Mouse (Mus musculus): ENCODE results near the gene Cdh24. TPM values are rescaled to one million over a fixed set of nuclear protein-coding genes. Genes with fewer than 3 reads are reported as not detected.

The Cdh24 gene
- polyA plus RNA-seq, 1 experiment, result 73.5 TPM

DNA sequence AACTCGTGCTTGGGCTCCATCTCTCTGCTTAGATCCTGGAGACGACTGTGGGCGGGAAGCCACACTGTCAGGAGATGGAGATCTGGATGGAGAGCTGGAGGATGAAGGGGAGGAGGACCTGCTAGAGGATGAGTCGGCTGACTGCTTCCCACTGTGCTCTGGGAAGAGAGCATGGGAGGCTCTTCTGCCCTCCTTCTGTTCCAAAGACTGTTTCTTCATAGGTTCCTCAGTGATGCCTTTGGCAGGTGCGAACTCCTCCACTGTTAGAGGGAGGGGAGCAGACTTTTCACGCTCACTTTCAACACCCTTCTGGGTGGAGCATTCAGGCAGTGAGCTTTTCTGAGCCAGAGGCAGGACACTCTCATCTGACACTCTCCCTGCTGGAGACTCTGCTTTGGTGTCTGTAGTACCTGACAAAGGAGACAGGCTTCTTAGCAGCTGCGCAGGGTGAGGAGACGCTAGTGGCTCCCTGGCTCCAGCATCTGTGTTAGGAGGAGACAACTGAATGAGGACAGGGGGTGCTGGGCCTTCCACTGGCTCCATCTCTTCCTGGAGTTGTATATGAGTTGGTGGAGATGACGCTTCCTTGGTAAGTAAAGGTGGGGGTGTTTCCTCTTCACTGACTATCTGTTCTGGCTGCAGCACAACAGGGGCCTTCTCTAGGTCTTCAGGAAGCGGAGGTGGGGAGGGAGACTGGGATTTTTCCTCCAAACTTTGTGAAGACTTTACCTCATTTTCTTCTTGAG is 23.5 kb upstream of the Cdh24 start:
- no peak for TF ChIP-seq POLR2A (IDR thresholded peaks at IDR 0.05; ENCODE audit: borderline replicate concordance, extremely low read depth, insufficient read depth, insufficient read length, poor library complexity, severe bottlenecking)
- TF ChIP-seq CTCF (IDR thresholded peaks at IDR 0.05; ENCODE audit: borderline replicate concordance, extremely low read depth, insufficient read depth, insufficient read length), result no peak
- DNase-seq (ENCODE audit: low read depth), result no peak

- no peak for DNase-seq (ENCODE audit: low read depth)
- TF ChIP-seq POLR2A (IDR thresholded peaks at IDR 0.05; ENCODE audit: borderline replicate concordance, extremely low read depth, insufficient read depth, insufficient read length, poor library complexity, severe bottlenecking) (no peak), CTCF (IDR thresholded peaks at IDR 0.05; ENCODE audit: borderline replicate concordance, extremely low read depth, insufficient read depth, insufficient read length) (no peak)
Measured at GRCm38 (mm10) chr14:54660009-54660408, 18.8 kb upstream of the Cdh24 start.

DNA sequence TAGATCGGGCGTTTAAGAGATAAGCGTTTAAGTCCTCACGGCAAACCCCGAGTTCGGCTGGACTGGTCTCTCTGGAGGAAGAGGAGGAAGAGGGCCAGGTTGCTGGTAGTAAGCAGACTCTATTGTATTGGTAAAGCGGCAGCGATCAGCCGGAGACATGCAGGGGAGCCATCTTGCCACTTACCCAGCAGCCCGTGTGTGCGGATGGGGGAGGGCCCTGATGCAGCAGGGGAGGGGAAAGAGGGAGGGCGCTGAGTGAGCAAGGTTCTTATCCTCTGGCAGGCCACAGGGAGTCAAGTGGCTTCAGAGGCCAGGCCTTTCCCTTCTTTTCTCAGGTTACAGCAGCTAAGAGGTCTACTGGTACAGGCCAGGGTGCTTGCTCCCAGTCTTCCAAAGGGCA is 12.3 kb upstream of the Cdh24 start:
- peak; percentile 97 for DNase-seq (ENCODE audit: low read depth)
- TF ChIP-seq POLR2A (IDR thresholded peaks at IDR 0.05; ENCODE audit: borderline replicate concordance, extremely low read depth, insufficient read depth, insufficient read length, poor library complexity, severe bottlenecking) (peak; percentile 66; the same call in 1 of the 2 replicates), CTCF (IDR thresholded peaks at IDR 0.05; ENCODE audit: borderline replicate concordance, extremely low read depth, insufficient read depth, insufficient read length) (no peak)

DNA sequence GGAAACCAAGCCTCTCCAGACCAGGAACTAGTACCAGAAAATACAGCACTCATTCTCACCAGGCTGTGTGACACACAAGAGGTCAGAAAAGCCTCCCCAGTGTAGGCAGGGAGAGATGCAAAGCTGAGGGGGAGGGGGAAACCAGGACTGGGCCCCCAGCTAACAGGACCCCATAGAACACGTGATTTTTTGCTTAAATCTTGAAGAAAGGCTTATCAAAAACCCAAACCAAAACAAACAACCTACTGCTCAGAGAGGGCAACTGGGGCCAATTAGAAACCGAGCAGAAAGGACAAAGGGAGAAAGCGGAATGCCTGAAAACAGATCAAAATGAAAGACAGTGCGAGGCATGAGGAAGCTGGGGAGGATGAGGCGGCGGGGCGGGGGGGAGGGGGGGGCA is 11.6 kb upstream of the Cdh24 start:
- DNase-seq (ENCODE audit: low read depth), result peak; percentile 47
- TF ChIP-seq POLR2A (IDR thresholded peaks at IDR 0.05; ENCODE audit: borderline replicate concordance, extremely low read depth, insufficient read depth, insufficient read length, poor library complexity, severe bottlenecking) (no peak), CTCF (IDR thresholded peaks at IDR 0.05; ENCODE audit: borderline replicate concordance, extremely low read depth, insufficient read depth, insufficient read length) (no peak)

- TF ChIP-seq CTCF (IDR thresholded peaks at IDR 0.05; ENCODE audit: borderline replicate concordance, extremely low read depth, insufficient read depth, insufficient read length) (no peak), POLR2A (IDR thresholded peaks at IDR 0.05; ENCODE audit: borderline replicate concordance, extremely low read depth, insufficient read depth, insufficient read length, poor library complexity, severe bottlenecking) (no peak)
- DNase-seq (ENCODE audit: low read depth), result no peak
Measured at GRCm38 (mm10) chr14:54651556-54651955, 10.4 kb upstream of the Cdh24 start.

DNA sequence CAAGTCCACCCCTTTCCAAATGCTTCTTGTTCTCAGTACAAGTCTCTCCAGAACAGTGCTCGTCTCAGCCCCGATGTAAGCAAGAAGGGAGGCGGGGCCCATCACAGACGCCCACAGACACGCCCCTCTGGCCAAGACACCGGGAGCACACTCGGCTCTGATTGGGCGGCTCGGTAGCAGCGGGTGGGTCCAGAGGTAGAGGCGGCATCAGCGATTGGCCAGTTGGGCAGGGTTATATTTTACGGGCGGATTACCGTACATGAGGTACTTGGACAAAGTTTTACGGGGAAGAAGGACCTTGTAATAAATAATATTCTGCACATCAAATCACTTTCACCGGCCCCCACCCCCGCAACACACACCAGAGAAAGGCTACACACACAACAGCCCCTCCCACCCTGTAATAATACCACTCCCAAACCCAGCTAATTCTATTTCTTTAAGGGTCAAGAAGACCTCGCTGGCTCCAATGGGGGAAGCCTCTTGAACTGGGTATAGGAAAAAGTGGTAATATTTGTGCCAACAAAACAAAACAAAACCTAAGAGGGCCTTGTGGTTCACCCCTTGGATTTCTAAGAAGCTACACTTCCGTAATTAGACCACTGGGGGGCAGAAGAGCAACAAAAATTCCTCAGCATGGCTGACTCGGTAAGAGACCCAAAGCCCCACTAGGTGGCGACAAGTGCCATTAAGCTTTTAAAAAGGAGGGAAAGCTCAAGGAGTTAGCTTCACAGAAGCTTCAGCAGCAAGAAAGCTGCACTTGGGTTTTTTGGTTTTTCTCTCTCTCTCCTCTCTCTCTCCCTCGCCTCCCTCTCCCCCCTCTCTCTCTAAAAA is 9.7 kb upstream of the Cdh24 start:
- peak; percentile 97 for DNase-seq (ENCODE audit: low read depth)
- TF ChIP-seq POLR2A (IDR thresholded peaks at IDR 0.05; ENCODE audit: borderline replicate concordance, extremely low read depth, insufficient read depth, insufficient read length, poor library complexity, severe bottlenecking) (no peak), CTCF (IDR thresholded peaks at IDR 0.05; ENCODE audit: borderline replicate concordance, extremely low read depth, insufficient read depth, insufficient read length) (peak; percentile 98)

DNA sequence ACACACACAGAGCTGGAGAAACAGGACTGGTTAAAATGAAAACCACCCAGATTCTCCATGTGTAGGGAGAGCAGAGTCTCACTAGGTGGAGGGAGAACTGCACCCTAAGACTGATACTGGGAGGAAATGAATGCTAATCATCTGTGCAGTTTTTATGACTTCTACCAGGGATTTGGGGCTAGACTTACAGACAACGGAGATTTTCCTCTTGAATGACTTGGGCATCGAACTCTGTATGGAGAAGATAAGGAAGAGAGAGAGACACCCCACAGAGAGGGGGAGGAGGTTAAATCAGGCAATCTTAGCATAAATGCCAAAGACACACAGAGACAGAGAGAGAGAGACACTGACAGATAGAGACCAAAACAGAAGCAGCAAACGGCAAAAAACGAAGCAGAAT is 6.7 kb upstream of the Cdh24 start:
- no peak for TF ChIP-seq POLR2A (IDR thresholded peaks at IDR 0.05; ENCODE audit: borderline replicate concordance, extremely low read depth, insufficient read depth, insufficient read length, poor library complexity, severe bottlenecking)
- no peak for TF ChIP-seq CTCF (IDR thresholded peaks at IDR 0.05; ENCODE audit: borderline replicate concordance, extremely low read depth, insufficient read depth, insufficient read length)

GRCm38 (mm10) chr14:54646898-54647636 is 5.9 kb upstream of the Cdh24 start:
- DNase-seq (ENCODE audit: low read depth), result no peak
- TF ChIP-seq POLR2A (IDR thresholded peaks at IDR 0.05; ENCODE audit: borderline replicate concordance, extremely low read depth, insufficient read depth, insufficient read length, poor library complexity, severe bottlenecking) (no peak), CTCF (IDR thresholded peaks at IDR 0.05; ENCODE audit: borderline replicate concordance, extremely low read depth, insufficient read depth, insufficient read length) (no peak)

More for the DNA sequence above, 6.7 kb upstream of the Cdh24 start:
- DNase-seq (ENCODE audit: low read depth), result no peak

DNA sequence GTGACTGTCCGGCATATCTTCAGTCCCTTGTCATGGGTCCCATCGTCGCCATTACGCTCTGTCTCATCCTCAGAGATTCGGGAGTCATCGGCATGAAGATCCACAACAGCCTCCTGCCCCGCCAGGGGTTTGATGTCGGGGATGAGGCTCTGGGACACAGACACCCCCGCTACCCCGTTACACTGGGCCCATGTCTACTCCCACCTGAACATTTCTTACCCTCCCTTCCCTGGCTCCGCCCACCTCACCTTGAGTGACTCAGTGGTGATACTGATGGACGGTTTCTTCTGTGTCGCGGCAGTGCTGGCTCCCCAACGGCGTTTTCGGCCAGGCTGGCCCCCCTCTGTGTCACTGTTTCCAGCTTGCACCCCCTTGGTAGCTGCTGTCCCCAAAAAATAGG is 5.3 kb upstream of the Cdh24 start:
- TF ChIP-seq CTCF (IDR thresholded peaks at IDR 0.05; ENCODE audit: borderline replicate concordance, extremely low read depth, insufficient read depth, insufficient read length), result no peak
- TF ChIP-seq POLR2A (IDR thresholded peaks at IDR 0.05; ENCODE audit: borderline replicate concordance, extremely low read depth, insufficient read depth, insufficient read length, poor library complexity, severe bottlenecking), result no peak
- DNase-seq (ENCODE audit: low read depth), result no peak

DNA sequence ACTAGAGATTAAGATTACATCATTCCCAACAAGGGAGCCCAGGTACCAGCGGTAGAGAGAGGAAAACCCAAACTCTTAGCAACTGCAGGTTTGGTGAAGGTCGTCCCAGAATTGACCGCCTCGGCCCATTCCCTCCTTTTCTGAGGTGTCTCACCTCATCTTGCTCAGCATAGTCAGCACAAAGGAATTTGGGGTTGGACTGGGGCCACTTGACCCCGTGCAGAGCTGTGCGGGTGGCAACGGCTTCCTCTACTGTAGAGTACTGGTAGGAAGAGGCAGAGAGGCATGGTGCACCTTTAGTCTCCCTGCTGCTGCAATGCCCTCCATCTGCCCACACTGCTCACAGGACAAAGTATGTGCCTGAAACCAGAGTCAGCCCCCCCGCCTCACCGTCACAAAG is 3.1 kb upstream of the Cdh24 start:
- TF ChIP-seq CTCF (IDR thresholded peaks at IDR 0.05; ENCODE audit: borderline replicate concordance, extremely low read depth, insufficient read depth, insufficient read length) (no peak), POLR2A (IDR thresholded peaks at IDR 0.05; ENCODE audit: borderline replicate concordance, extremely low read depth, insufficient read depth, insufficient read length, poor library complexity, severe bottlenecking) (no peak)
- DNase-seq (ENCODE audit: low read depth), result no peak

DNA sequence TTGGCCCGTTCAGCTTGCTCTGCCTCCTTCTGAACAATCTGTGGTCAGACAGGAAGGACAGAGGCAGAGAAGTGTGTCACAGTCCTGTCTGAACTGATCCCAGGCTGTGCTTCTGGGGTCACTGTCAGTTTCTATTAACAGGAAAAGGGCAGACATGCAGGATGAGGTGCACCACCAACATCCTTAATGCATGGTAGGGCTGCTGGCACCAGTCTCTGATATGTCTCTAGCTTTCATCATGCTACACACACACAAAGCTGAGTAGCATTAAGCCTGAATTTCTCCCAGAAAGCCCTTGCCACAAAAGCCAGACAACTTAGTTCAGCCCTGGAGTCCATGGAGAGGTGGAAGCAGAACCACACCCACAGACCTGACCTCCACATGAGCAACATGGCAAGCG is 1.8 kb upstream of the Cdh24 start:
- DNase-seq (ENCODE audit: low read depth), result no peak
- TF ChIP-seq POLR2A (IDR thresholded peaks at IDR 0.05; ENCODE audit: borderline replicate concordance, extremely low read depth, insufficient read depth, insufficient read length, poor library complexity, severe bottlenecking) (no peak), CTCF (IDR thresholded peaks at IDR 0.05; ENCODE audit: borderline replicate concordance, extremely low read depth, insufficient read depth, insufficient read length) (no peak)

Measured in brain, embryonic 14.5 days (tissue).